Mouse (Mus musculus): ENCODE data around the gene 9430038I01Rik.
"Not testable (repeated sequence)": the region's sequence is repeated elsewhere in the genome, so short reads cannot be mapped to it uniquely, and the experiment has no call there.

The 9430038I01Rik gene

GRCm38 (mm10) chr7:137410337-137411197 lies at the start of gene 9430038I01Rik:
TSS of gene 9430038I01Rik (minus strand) at chr7:137410762.
- peak; percentile 96 for DNase-seq (ENCODE audit: low spot score)

- DNase-seq (ENCODE audit: low spot score) = no peak
Measured at GRCm38 (mm10) chr7:137445321-137445720, 34.8 kb upstream of the 9430038I01Rik start.

- no peak for DNase-seq (ENCODE audit: low spot score)
Measured at GRCm38 (mm10) chr7:137442951-137443350, 32.4 kb upstream of the 9430038I01Rik start.

- DNase-seq (ENCODE audit: low spot score) = not testable (repeated sequence)
Measured at GRCm38 (mm10) chr7:137438962-137439361, 28.4 kb upstream of the 9430038I01Rik start.

- DNase-seq (ENCODE audit: low spot score) = peak; percentile 5
Measured at GRCm38 (mm10) chr7:137438179-137438550, 27.6 kb upstream of the 9430038I01Rik start.

- DNase-seq (ENCODE audit: low spot score) = peak; percentile 90
Measured at GRCm38 (mm10) chr7:137437440-137438178, 27.0 kb upstream of the 9430038I01Rik start, which contains the start of gene Glrx3. TSS of gene Glrx3 (plus strand) at chr7:137437614.

- no peak for DNase-seq (ENCODE audit: low spot score)
Measured at GRCm38 (mm10) chr7:137436901-137437300, 26.3 kb upstream of the 9430038I01Rik start.

- no peak for DNase-seq (ENCODE audit: low spot score)
Measured at GRCm38 (mm10) chr7:137431769-137432603, 21.4 kb upstream of the 9430038I01Rik start.

- no peak for DNase-seq (ENCODE audit: low spot score)
Measured at GRCm38 (mm10) chr7:137426693-137427092, 16.1 kb upstream of the 9430038I01Rik start.

- no peak for DNase-seq (ENCODE audit: low spot score)
Measured at GRCm38 (mm10) chr7:137421236-137421635, 10.7 kb upstream of the 9430038I01Rik start.

GRCm38 (mm10) chr7:137420550-137420949 lies 10.0 kb upstream of the 9430038I01Rik start:
- no peak for DNase-seq (ENCODE audit: low spot score)

GRCm38 (mm10) chr7:137414710-137415109 lies 4.1 kb upstream of the 9430038I01Rik start:
- DNase-seq (ENCODE audit: low spot score) = no peak

GRCm38 (mm10) chr7:137407428-137408058 lies 3.0 kb downstream of the 9430038I01Rik start:
- DNase-seq (ENCODE audit: low spot score) = peak; percentile 27

- DNase-seq (ENCODE audit: low spot score) = no peak
Measured at GRCm38 (mm10) chr7:137404146-137404545, 6.4 kb downstream of the 9430038I01Rik start.

- DNase-seq (ENCODE audit: low spot score) = no peak
Measured at GRCm38 (mm10) chr7:137398973-137399372, 11.6 kb downstream of the 9430038I01Rik start.

GRCm38 (mm10) chr7:137397361-137397910 lies 13.1 kb downstream of the 9430038I01Rik start:
- DNase-seq (ENCODE audit: low spot score) = no peak

- no peak for DNase-seq (ENCODE audit: low spot score)
Measured at GRCm38 (mm10) chr7:137395421-137395820, 15.1 kb downstream of the 9430038I01Rik start.

GRCm38 (mm10) chr7:137387863-137388262 lies 22.7 kb downstream of the 9430038I01Rik start:
- DNase-seq (ENCODE audit: low spot score) = no peak

GRCm38 (mm10) chr7:137374996-137375395 lies 35.6 kb downstream of the 9430038I01Rik start:
- DNase-seq (ENCODE audit: low spot score) = no peak

GRCm38 (mm10) chr7:137371770-137372169 lies 38.8 kb downstream of the 9430038I01Rik start:
- DNase-seq (ENCODE audit: low spot score) = no peak

- no peak for DNase-seq (ENCODE audit: low spot score)
Measured at GRCm38 (mm10) chr7:137370175-137370574, 40.4 kb downstream of the 9430038I01Rik start.

Data from spleen, adult 12 weeks (tissue).